Mouse (Mus musculus) urinary bladder, postnatal 10 days (tissue): ENCODE results near the gene Casp8.
"Not testable (repeated sequence)": the region's sequence is repeated elsewhere in the genome, so short reads cannot be mapped to it uniquely, and the experiment has no call there.

Source experiments
- DNase-seq: peaks from one replicate; pipeline ENCODE4 v3.0.0; 2022; ENCODE audit warnings: low spot score

The Casp8 gene

GRCm38 (mm10) chr1:58795291-58796058 is at the start of gene Casp8:
Casp8 (plus strand) TSS chr1:58795374.
- no peak for DNase-seq

DNA sequence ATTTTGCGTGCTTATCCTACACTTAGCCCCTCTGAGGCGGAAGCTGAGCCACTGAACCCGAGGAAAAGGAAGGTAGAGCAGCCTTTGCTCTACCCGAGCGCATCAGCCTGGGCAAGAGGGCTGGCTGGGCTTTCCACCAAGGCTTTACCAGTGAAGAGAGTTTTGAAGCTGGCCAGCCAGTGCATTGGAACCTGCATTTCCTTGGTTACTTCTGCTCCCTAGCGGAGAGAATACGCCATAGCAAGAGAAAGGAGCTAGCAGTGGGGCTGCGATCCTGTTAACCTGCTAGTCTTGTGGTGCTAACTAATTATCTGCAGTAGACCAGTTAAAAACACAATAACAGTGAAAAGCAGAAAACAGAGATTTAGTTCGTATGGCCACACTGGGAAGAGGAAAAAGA is 48.3 kb upstream of the Casp8 start:
- DNase-seq: no peak

- DNase-seq: no peak
These were observed 35.7 kb upstream of the Casp8 start for GRCm38 (mm10) chr1:58759451-58759850.

- DNase-seq: no peak
These were observed 34.6 kb upstream of the Casp8 start for GRCm38 (mm10) chr1:58760581-58760980.

GRCm38 (mm10) chr1:58761391-58762275 is 33.5 kb upstream of the Casp8 start:
- DNase-seq: not testable (repeated sequence)

DNA sequence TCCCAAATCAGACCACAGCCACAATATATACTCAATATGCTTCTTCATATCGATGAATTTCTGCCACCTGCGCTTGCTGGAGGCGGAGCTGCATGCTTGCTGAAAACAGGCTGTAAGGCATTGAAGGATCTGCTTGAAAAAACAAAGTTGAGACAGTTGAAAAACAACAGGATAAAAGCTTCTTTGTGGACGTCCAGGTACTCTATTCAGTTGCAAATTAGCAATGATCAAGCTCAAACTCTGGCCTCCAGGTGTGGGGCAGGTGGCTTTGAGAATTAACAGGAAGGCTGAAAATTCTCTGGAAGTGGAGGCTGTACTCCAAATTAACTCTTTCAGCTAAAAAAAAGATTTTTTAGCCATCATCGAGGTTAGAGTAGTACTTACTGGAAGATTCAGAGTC is 32.6 kb upstream of the Casp8 start:
- no peak for DNase-seq

DNA sequence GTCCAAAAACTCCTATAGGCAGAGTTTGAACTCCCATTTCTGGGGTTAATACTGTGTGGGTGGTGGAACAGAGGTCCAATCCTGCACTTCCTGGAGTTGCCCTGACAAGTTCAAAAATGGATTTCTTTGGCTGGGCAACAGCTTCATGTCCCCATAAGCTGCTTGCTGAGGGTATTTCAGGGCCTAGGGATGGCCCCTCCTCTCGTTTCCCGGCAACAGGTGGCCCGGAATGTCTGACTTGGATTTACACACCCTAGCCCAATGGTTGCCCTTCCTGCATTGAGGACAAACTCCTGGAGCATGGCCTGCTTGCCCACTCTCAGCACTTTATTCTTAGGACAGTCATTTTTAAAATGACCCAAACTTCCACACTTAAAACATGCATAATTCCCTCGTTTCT is 28.7 kb upstream of the Casp8 start:
- not testable (repeated sequence) for DNase-seq

- no peak for DNase-seq
These were observed 26.0 kb upstream of the Casp8 start for GRCm38 (mm10) chr1:58769136-58769535.

DNA sequence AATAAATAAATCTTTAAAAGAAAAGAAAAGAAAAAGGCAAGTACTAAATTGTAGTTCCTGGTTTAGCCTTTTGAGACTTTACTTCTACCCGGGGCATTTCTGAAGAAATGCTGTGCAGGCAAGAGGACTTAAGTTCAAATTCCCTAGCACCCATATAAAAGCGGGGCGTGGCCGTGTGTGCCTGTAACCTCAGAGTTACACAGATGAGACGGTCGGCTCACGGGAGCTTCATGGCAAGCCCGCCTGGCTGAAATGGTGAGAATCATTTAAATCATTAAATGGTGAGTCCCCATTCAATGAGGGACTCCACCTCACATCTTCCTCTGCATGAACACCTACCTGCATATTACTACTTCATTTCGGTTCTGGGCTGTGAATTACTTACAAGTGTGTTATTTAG is 25.5 kb upstream of the Casp8 start:
- DNase-seq: no peak

GRCm38 (mm10) chr1:58770111-58770720 is 25.0 kb upstream of the Casp8 start:
- DNase-seq: no peak

GRCm38 (mm10) chr1:58772084-58772483 is 23.1 kb upstream of the Casp8 start:
- no peak for DNase-seq

- DNase-seq: no peak
These were observed 21.9 kb upstream of the Casp8 start for GRCm38 (mm10) chr1:58773280-58773679.

GRCm38 (mm10) chr1:58773905-58774304 is 21.3 kb upstream of the Casp8 start:
- DNase-seq: no peak

DNA sequence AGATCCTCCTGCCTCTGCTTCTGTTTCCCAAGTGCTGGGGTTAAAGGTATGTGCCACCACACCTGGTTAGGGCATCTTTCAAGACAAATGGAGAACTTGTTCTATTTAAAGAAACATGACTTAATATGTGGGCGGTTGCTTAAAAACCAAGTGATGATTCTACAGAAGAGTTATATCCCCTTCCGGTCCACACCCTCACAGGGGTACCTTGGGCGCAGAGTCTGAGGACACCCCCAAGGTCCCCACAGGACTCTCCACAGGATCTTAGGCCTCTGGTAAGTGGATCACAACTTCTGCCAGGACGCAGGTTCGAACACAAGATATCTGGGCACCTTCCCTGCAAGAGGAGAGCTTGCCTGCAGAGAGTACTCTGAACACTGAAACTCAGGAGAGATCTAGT is 19.8 kb upstream of the Casp8 start:
- no peak for DNase-seq

GRCm38 (mm10) chr1:58777583-58777982 is 17.6 kb upstream of the Casp8 start:
- DNase-seq: no peak

GRCm38 (mm10) chr1:58778226-58778625 is 16.9 kb upstream of the Casp8 start:
- no peak for DNase-seq

- no peak for DNase-seq
These were observed 8.9 kb upstream of the Casp8 start for GRCm38 (mm10) chr1:58786276-58786675.

DNA sequence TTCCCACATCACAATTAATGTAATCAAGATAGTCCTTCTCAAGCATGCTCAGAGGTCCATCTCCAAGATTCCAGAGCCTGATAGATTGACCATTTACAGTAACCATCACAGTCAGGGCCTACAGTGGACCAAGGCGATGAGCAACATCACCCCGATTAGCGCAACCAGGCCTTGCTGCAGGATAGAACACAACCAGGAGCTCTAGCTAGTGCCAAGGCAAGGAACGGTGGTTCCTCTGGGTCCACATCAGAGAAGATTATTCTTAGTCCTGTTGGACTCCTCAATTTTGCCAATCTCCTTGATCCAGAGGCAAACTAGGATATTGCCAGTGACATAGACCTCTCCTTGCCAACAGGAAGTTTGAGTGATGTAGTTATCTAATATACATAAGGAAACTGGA is 6.8 kb upstream of the Casp8 start:
- DNase-seq: no peak

DNA sequence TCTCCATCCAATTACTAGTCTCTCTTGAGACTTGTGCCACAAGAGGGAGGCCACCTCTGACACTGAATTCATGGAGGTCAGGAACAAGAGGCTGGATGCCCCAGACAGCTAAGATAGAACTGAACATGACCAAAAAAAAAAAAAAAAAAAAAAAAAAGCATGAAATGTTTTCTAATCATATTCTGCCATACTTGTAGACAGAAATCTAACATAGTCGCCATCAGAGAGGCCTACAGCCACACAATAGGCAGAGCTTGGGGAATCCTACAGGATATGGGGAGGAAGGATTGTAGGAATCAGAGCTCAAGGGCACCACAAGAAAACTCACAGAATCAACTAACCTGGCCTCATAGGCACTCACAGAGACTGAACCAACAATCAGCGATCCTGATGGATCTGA is 469 bp upstream of the Casp8 start:
- no peak for DNase-seq

DNA sequence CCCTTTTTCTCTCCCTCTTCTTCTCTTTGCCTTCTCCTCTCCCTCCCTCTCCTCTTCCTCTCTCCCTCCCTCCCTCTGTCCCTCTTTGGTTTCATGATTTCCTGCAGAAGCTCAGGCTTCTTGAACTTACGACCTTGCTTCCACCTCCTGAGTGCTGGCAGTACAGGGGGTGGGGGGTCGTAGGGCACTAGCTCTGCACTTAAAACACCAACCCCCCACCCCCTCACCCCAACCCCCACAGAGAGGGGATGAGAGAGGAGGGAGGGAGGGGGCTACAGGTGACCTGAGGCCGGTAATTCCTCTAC is 837 bp downstream of the Casp8 start:
- DNase-seq: no peak

- DNase-seq: no peak
These were observed 1.7 kb downstream of the Casp8 start for GRCm38 (mm10) chr1:58796853-58797252.

- DNase-seq: no peak
These were observed 2.2 kb downstream of the Casp8 start for GRCm38 (mm10) chr1:58797370-58797769.

GRCm38 (mm10) chr1:58798911-58799310 is 3.7 kb downstream of the Casp8 start:
- DNase-seq: no peak
